Comparison of ENCODE assay signal across 1 mouse cellular context in genomic region chr14:55884713-55885113, GRCm38 (mm10).
TF ChIP-seq lines count a peak whose summit lies in the region.

Gene Khnyn, plus strand, starts transcription at chr14:55884947.

TF ChIP-seq in MEL, 35 proteins besides CTCF, POLR2A, EP300 and RAD21 (continued from another document):
- peak; percentile 30; the same call in 1 of the 2 replicates for TF ChIP-seq MXI1 (IDR thresholded peaks at IDR 0.05; ENCODE audit: low read depth, low read length)
